Mouse (Mus musculus) E14TG2a.4 (cell line): ENCODE measurements around the gene Gpc6.

Source experiments
- CTCF ChIP-seq: conservative IDR thresholded peaks from 2 replicates; pipeline ENCODE4 v1.5.1; 2014; ENCODE audit warnings: low read length
- NANOG ChIP-seq: IDR thresholded peaks from 2 replicates; pipeline ENCODE4 v1.6.1; 2014; ENCODE audit warnings: borderline replicate concordance, low read length, mixed read lengths
- POU5F1 ChIP-seq: IDR thresholded peaks from 2 replicates; pipeline ENCODE4 v1.6.1; 2014; ENCODE audit warnings: low read length, borderline replicate concordance

- no peak for TF ChIP-seq CTCF
- no peak for TF ChIP-seq POU5F1
- no peak for TF ChIP-seq NANOG
Observed at GRCm38 (mm10) chr14:117203960-117204359, 278.8 kb downstream of the Gpc6 start.
